ENCODE assay signal across 10 mouse cellular contexts in the genomic region with DNA sequence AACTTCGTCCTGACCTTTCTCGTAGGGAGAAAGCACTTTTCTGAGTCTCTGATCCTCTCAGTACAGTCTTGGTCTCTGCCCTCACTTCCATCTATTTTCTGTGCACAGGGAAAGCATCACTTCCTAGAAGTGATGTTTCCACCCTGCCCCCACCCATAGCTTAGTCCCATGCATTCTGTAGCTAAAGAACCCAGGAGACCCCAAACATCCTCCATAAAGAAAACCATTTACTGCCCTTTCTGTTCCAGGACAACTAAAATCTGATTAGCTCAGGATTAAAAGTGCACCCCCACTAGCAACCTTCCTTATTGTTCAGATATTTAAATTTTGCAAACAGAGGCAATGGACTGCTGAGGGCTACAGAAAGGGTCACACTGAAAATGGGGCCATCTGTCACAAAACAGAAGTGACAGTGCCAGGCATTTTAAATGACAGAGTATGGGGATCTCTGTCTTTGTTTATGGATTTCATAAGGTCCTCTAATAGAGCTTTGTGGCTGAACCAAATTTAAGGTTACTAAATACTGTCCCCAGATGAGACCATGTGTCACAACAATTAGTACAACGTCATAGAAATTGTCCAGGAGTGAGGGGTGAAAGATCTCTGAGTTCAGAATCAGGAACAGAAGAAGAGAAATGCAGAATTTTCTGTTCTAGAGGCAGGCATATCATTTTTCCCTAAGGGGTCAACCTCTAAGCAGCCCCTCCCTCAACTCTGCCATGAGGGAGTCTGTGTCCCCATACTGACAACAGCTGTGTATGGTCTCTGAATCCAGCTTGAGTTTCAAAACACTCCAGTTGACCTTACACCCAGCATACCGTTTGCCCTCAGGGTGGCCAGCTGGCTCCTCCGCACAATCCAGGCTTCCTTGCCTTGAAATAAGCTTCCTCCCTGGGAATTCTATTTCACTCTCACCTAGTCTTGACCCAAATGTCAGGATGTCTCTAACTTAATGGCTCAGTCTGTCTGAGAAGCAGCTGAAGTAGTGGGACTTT.
DNase-seq lines count a peak whose midpoint lies in the region; ATAC-seq lines count a peak whose summit lies in the region.
"Had no signal": no experiment of that assay in that cellular context is flagged by ENCODE, and none has a peak within 500 bp of the region (broad histone marks: within the 10 kb centered on the region; RNA-seq: fewer than 3 reads in every experiment).

No protein-coding gene starts in this region.

- ATAC-seq in kidney, embryonic 14.5 days (ENCODE audit: low FRiP score, low TSS enrichment): peak; percentile 93
- peak; percentile 69 for ATAC-seq in forebrain, embryonic 14.5 days
- peak; percentile 75 for ATAC-seq in midbrain, embryonic 13.5 days
- ATAC-seq in megakaryocyte progenitor cell, adult 5-6 weeks (replicated peaks; ENCODE audit: poor library complexity): no peak

- no peak overlapping the region for H3K4me3 ChIP-seq in kidney, embryonic 14.5 days (ENCODE audit: low read length)
- H3K4me3 ChIP-seq in forebrain, embryonic 14.5 days (ENCODE audit: low read depth, low read length): no peak overlapping the region
- H3K4me3 ChIP-seq in midbrain, embryonic 13.5 days (replicated peaks): no peak overlapping the region
- H3K4me3 ChIP-seq: erythroblast, embryonic 14.5 days; stomach, embryonic 15.5 days had no signal

- no peaks in the 10 kb centered on the region for H3K36me3 ChIP-seq in kidney, embryonic 14.5 days (ENCODE audit: control insufficient read depth, insufficient read depth, low read length)
- no peaks in the 10 kb centered on the region for H3K36me3 ChIP-seq in forebrain, embryonic 14.5 days (ENCODE audit: control insufficient read depth, insufficient read depth, low read length)
- H3K36me3 ChIP-seq in midbrain, embryonic 13.5 days: no peaks in the 10 kb centered on the region
- H3K36me3 ChIP-seq: stomach, embryonic 15.5 days had no signal

- no peak overlapping the region for H3K9ac ChIP-seq in kidney, embryonic 14.5 days (ENCODE audit: low read depth, low read length)
- no peak overlapping the region for H3K9ac ChIP-seq in forebrain, embryonic 14.5 days (ENCODE audit: low read length)
- H3K9ac ChIP-seq in midbrain, embryonic 13.5 days (replicated peaks): no peak overlapping the region
- H3K9ac ChIP-seq: stomach, embryonic 15.5 days had no signal

- no peaks in the 10 kb centered on the region for H3K9me3 ChIP-seq in kidney, embryonic 14.5 days (ENCODE audit: control insufficient read depth, low read length)
- H3K9me3 ChIP-seq in forebrain, embryonic 14.5 days (replicated peaks; ENCODE audit: control insufficient read depth, low read length): no peaks in the 10 kb centered on the region
- H3K9me3 ChIP-seq in midbrain, embryonic 13.5 days: no peaks in the 10 kb centered on the region
- H3K9me3 ChIP-seq: stomach, embryonic 15.5 days had no signal

- DNase-seq in kidney, postnatal 10 days: no peak
- peak; percentile 67 for DNase-seq in embryo, embryonic 11 days
- DNase-seq in forebrain, embryonic 14.5 days (ENCODE audit: low spot score): peak; percentile 53
- no peak for DNase-seq in heart, adult 18-20 months
- DNase-seq in frontal cortex, adult 2 months (ENCODE audit: extremely low spot score in 1 of 2, low spot score in 1 of 2): no peak

- no peaks in the 10 kb centered on the region for H3K27me3 ChIP-seq in kidney, embryonic 14.5 days (ENCODE audit: control insufficient read depth, insufficient read depth, low read length)
- no peaks in the 10 kb centered on the region for H3K27me3 ChIP-seq in forebrain, embryonic 14.5 days (replicated peaks; ENCODE audit: control insufficient read depth, insufficient read depth, low read length)
- no peaks in the 10 kb centered on the region for H3K27me3 ChIP-seq in midbrain, embryonic 13.5 days
- H3K27me3 ChIP-seq: stomach, embryonic 15.5 days had no signal

- H3K27ac ChIP-seq in kidney, embryonic 14.5 days (ENCODE audit: low read depth, low read length): no peak overlapping the region
- peak overlapping the region; percentile 72 for H3K27ac ChIP-seq in forebrain, embryonic 14.5 days (ENCODE audit: low read depth, low read length)
- peak overlapping the region; percentile 69 for H3K27ac ChIP-seq in midbrain, embryonic 13.5 days
- H3K27ac ChIP-seq: stomach, embryonic 15.5 days had no signal

- no peak overlapping the region for H3K4me2 ChIP-seq in kidney, embryonic 14.5 days (replicated peaks; ENCODE audit: low read depth, low read length)
- no peak overlapping the region for H3K4me2 ChIP-seq in forebrain, embryonic 14.5 days (ENCODE audit: low read length)
- H3K4me2 ChIP-seq in midbrain, embryonic 13.5 days (replicated peaks): no peak overlapping the region
- H3K4me2 ChIP-seq: stomach, embryonic 15.5 days had no signal

- WGBS in kidney, embryonic 14.5 days: 42% methylated on average over 5 of the region's 5 CpGs
- WGBS in forebrain, embryonic 14.5 days: 60% methylated on average over 5 of the region's 5 CpGs
- WGBS in midbrain, embryonic 13.5 days: 51% methylated on average over 5 of the region's 5 CpGs

- 0 out of 2 replicates have a peak, but pooled peaks cover 7% of the 10 kb centered on the region for H3K4me1 ChIP-seq in kidney, embryonic 14.5 days (ENCODE audit: control insufficient read depth, insufficient read depth, low read length)
- no peaks in the 10 kb centered on the region for H3K4me1 ChIP-seq in forebrain, embryonic 14.5 days (ENCODE audit: control insufficient read depth, insufficient read depth, low read length)
- H3K4me1 ChIP-seq in midbrain, embryonic 13.5 days (replicated peaks): peaks cover 37% of the 10 kb centered on the region
- H3K4me1 ChIP-seq: stomach, embryonic 15.5 days had no signal

Comparison
In these comparisons a context has a peak if more than half of its experiments do, and no peak if none do; other contexts are left out.
1. DNase-seq: peak in embryo, embryonic 11 days (single experiment) and forebrain, embryonic 14.5 days (single experiment); none in kidney, postnatal 10 days (single experiment), heart, adult 18-20 months (0 of 2) and frontal cortex, adult 2 months (0 of 2).